Mouse (Mus musculus) kidney, postnatal 4 days (tissue): ENCODE results near the gene Dnaic1.

Experiments
- DNase-seq, 2 experiments: peaks; one replicate each; pipeline ENCODE4 v3.0.0; 2021; ENCODE audit warnings: mixed read lengths in 2 of 2

The Dnaic1 gene

GRCm38 (mm10) chr4:41571490-41571889 lies 1.9 kb downstream of the Dnaic1 start:
- peak; percentile 44 to 54 for DNase-seq

GRCm38 (mm10) chr4:41573492-41573891 lies 3.9 kb downstream of the Dnaic1 start:
- DNase-seq = no peak

- peak; percentile 25 to 45 for DNase-seq
Observed at GRCm38 (mm10) chr4:41575914-41576313, 6.3 kb downstream of the Dnaic1 start.

- DNase-seq = no peak
Observed at GRCm38 (mm10) chr4:41583353-41583752, 13.8 kb downstream of the Dnaic1 start.

- DNase-seq = no peak
Observed at GRCm38 (mm10) chr4:41602818-41603217, 33.2 kb downstream of the Dnaic1 start.

GRCm38 (mm10) chr4:41604476-41605396 lies 35.2 kb downstream of the Dnaic1 start:
- peak; percentile 36 to 50 for DNase-seq

- DNase-seq = peak; percentile 89 to 90
Observed at GRCm38 (mm10) chr4:41606784-41607183, 37.2 kb downstream of the Dnaic1 start.

GRCm38 (mm10) chr4:41609681-41610593 lies 40.4 kb downstream of the Dnaic1 start:
- DNase-seq = no peak

GRCm38 (mm10) chr4:41610594-41610980 lies 41.0 kb downstream of the Dnaic1 start:
- no peak for DNase-seq

GRCm38 (mm10) chr4:41612166-41612565 lies 42.6 kb downstream of the Dnaic1 start:
- no peak for DNase-seq

GRCm38 (mm10) chr4:41614156-41614555 lies 44.6 kb downstream of the Dnaic1 start:
- peak; percentile 87 to 89 for DNase-seq

GRCm38 (mm10) chr4:41615661-41616599 lies 46.4 kb downstream of the Dnaic1 start:
- no peak for DNase-seq

GRCm38 (mm10) chr4:41618916-41619746 lies 49.6 kb downstream of the Dnaic1 start:
- DNase-seq = no peak

GRCm38 (mm10) chr4:41622071-41622470 lies 52.5 kb downstream of the Dnaic1 start:
- no peak for DNase-seq

GRCm38 (mm10) chr4:41628202-41628927 lies 58.8 kb downstream of the Dnaic1 start:
- DNase-seq = peak; percentile 60 to 76

- no peak for DNase-seq
Observed at GRCm38 (mm10) chr4:41630196-41630595, 60.6 kb downstream of the Dnaic1 start.

GRCm38 (mm10) chr4:41631390-41631789 lies 61.8 kb downstream of the Dnaic1 start:
- peak; percentile 55 to 72 for DNase-seq

GRCm38 (mm10) chr4:41633001-41633400 lies 63.4 kb downstream of the Dnaic1 start:
- no peak for DNase-seq

- DNase-seq = no peak
Observed at GRCm38 (mm10) chr4:41634631-41635030, 65.1 kb downstream of the Dnaic1 start.

- DNase-seq = no peak
Observed at GRCm38 (mm10) chr4:41635224-41635623, 65.6 kb downstream of the Dnaic1 start.

GRCm38 (mm10) chr4:41635906-41636305 lies 66.3 kb downstream of the Dnaic1 start:
- DNase-seq = peak in 1 of 2 experiments; percentile 54
